Mouse (Mus musculus): ENCODE data around the gene Rab7.

DNA sequence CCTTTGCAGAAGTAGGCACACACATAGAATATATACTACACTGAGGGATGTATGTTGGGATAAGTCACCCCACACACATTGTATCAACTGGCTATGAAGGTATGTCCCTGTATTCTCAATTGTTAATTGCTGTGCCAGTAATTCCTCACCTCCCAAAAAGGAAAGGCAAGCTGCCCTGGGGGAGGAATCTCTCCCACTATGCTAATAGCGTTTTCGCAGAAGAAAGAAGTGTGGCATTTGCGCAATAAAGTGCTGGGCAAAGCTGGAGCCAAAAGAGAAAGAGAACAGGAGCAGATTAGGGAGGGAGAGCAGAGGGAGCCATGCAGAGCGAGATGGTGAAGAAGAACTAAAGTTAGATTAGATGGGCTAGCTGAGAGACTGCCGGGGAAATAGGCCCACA, 17.7 kb downstream of the Rab7 start:
- no peak for TF ChIP-seq GATA1 (IDR thresholded peaks at IDR 0.05; ENCODE audit: borderline replicate concordance, low read length)
- no peak for TF ChIP-seq FLI1 (IDR thresholded peaks at IDR 0.05; ENCODE audit: low read length)

All from megakaryocyte, embryonic 14.5 days (primary cell).